Mouse (Mus musculus) urinary bladder, postnatal 25 days (tissue): ENCODE data around the gene Abcd4.

Experiments used
- DNase-seq: peaks from one replicate; pipeline ENCODE4 v3.0.0; 2022; ENCODE audit warnings: low spot score

Abcd4 gene

DNA sequence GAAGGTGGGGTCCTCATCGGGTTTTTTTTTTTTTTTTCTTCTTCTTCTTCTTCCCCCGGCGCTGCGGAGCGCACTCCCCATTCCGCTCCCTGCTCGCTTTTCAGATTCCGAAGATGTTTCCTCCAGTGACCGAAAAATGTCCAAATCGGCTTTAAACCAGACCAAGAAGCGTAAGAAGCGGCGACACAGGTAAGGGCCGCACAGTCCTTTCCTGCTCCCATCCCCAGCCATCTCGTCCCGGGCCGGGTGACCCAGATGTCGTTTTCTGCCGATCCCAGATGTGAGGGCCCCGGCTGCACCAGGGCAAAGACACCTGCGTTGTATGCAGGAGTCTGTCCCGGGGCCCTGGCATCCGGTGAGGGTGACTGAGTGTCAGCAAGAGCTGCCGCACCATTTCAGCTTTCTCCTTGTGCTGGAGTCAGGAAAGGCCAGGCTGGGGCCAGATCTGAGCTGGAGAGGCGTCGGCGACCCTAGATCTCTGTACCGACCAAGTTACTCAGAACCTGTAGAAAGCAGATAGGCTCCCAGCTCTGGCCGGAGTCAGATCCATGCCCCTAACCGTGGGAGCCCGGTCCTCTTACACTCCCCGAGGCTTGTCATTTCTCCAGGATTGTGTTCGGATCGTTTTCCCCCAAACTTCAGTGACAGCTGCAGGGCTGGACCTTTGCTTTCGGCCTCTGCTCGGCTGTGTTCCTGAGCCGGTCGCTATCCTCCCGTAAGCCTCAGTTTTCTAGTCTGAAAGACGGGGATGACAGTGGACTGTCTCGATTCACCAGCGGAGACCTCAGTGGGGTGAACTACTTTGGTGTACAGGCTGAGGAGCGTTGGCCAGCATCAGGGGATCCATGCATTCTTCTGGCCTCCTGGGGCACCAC lies 45.5 kb downstream of the Abcd4 start:
- no peak for DNase-seq

GRCm38 (mm10) chr12:84570694-84571415 lies 46.4 kb downstream of the Abcd4 start:
- no peak for DNase-seq

- no peak for DNase-seq
These were observed 47.1 kb downstream of the Abcd4 start for GRCm38 (mm10) chr12:84569976-84570693.

GRCm38 (mm10) chr12:84569336-84569970 lies 47.8 kb downstream of the Abcd4 start, which contains the start of gene Vsx2:
TSS of gene Vsx2 (plus strand) at chr12:84569762.
- DNase-seq: no peak

DNA sequence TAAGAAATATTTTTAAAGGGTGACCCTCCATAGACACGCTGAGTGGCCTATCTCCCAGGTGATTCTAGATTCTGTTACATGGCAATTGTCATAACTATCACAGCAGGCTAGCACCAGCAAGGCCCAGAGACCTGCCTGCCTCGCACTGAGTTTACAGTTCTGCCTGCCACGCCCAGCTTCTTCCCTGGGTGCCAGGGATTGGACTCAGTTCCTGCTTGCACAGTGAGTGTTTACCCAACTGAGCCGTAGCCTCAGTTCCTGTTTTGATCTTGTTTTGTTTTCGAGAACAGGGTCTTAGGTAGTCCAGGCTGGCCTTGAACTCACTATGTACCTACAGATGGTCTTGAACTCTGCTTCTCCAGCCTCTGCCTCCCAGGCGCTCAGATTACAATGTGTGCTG lies 49.6 kb downstream of the Abcd4 start:
- DNase-seq: no peak

DNA sequence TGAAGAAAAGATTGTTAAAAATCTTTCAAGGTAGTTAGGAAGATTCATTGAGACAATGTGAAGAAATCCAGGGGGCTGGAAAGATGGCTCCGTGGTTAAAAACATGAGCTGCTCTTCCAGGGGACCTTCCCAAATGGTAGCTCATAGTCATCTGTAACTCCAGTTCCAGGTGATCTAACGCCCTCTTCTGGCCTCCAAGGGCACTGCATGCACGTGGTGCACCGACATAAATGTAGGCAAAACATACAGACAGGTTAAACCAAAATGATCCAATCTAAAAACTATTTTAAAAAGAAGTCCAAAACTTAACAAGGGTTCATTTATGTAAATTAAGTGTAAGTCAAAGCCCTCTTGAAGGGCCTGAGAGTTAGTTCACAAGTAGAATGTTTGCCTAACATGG lies 54.7 kb downstream of the Abcd4 start:
- no peak for DNase-seq

DNA sequence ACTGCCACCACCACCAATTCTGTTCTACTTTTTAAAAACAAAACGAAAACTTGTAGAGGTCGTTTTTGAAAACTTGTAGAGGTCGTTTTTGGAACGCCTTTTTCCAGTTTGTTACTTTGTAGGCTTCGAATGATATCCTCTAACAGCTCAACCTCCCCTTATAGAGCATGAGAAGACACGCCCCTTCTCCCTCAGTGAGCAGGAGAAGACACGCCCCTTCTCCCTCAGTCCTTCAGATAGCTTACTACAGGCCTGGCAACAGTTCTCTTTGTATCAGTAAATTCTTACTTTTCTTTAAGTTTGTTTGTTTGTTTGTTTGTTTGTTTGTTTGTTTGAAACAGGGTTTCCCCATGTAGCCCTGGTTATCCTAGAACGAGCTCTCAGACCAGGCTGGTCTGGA lies 62.0 kb downstream of the Abcd4 start:
- no peak for DNase-seq
